ENCODE assay signal across 9 mouse cellular contexts in the genomic region with DNA sequence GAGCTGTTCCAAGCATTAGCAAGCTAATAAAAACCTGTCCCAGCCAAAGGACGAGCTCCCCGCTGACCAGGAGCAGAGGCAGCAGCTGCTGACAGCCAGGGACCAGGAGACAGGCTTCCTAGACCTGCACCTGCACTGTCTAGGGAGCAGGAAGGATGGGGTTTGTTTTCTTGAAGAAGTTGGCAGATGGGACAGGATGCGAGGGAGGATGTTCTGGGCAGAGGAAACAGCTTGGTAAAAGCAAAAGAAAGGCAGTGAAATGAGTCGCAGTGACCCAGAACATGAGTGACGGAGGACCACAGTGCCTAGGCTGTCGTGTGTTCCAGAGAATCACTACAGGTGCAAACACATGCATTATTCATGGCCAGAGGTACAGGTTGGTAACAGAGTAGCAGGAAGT. TPM values are rescaled to one million over a fixed set of nuclear protein-coding genes. Genes with fewer than 3 reads are reported as not detected.
DNase-seq lines count a peak whose midpoint lies in the region; ATAC-seq and TF ChIP-seq lines count a peak whose summit lies in the region.
"Had no signal": no experiment of that assay in that cellular context is flagged by ENCODE, and none has a peak within 500 bp of the region (broad histone marks: within the 10 kb centered on the region; RNA-seq: fewer than 3 reads in every experiment).

No protein-coding gene starts in this region.

- no peaks in the 10 kb centered on the region for H3K27me3 ChIP-seq in hindbrain, embryonic 13.5 days
- no peaks in the 10 kb centered on the region for H3K27me3 ChIP-seq in hindbrain, embryonic 10.5 days (ENCODE audit: insufficient read depth, poor library complexity, severe bottlenecking)
- H3K27me3 ChIP-seq in lung, postnatal 0 days (replicated peaks; ENCODE audit: insufficient read depth, low read length) = no peaks in the 10 kb centered on the region
- no peaks in the 10 kb centered on the region for H3K27me3 ChIP-seq in limb, embryonic 10.5 days (ENCODE audit: low read depth, poor library complexity, severe bottlenecking)
- H3K27me3 ChIP-seq: limb, embryonic 12.5 days had no signal

- no peak for DNase-seq in hindbrain, embryonic 10.5 days (ENCODE audit: low spot score)
- peak; percentile 39 for DNase-seq in CD4-positive helper T cell, adult 2 months (ENCODE audit: low read depth, low spot score)
- peak; percentile 40 for DNase-seq in lung, postnatal 0 days (ENCODE audit: low spot score)
- DNase-seq in limb, embryonic 10.5 days (ENCODE audit: low spot score) = no peak
- no peak for DNase-seq in adipocyte (ENCODE audit: low spot score)

- peak overlapping the region; percentile 23; the same call in 1 of the 2 replicates for H3K27ac ChIP-seq in hindbrain, embryonic 13.5 days
- H3K27ac ChIP-seq in hindbrain, embryonic 10.5 days = no peak overlapping the region
- peak overlapping the region; percentile 58 for H3K27ac ChIP-seq in lung, postnatal 0 days (ENCODE audit: low read length)
- H3K27ac ChIP-seq in limb, embryonic 10.5 days = no peak overlapping the region
- H3K27ac ChIP-seq: limb, embryonic 12.5 days had no signal

- no peaks in the 10 kb centered on the region for H3K9me3 ChIP-seq in hindbrain, embryonic 13.5 days
- no peaks in the 10 kb centered on the region for H3K9me3 ChIP-seq in hindbrain, embryonic 10.5 days
- H3K9me3 ChIP-seq in lung, postnatal 0 days (ENCODE audit: low read length) = no peaks in the 10 kb centered on the region
- H3K9me3 ChIP-seq in limb, embryonic 10.5 days (replicated peaks) = no peaks in the 10 kb centered on the region
- H3K9me3 ChIP-seq: limb, embryonic 12.5 days had no signal

- no peak for ATAC-seq in hindbrain, embryonic 13.5 days (ENCODE audit: low FRiP score)
- peak; percentile 64 for ATAC-seq in activated CD4-positive, CD25-positive, alpha-beta regulatory T cell, adult 4 months
- ATAC-seq in lung, postnatal 0 days = peak; percentile 85
- ATAC-seq in erythroblast, adult 5-6 weeks (replicated peaks; ENCODE audit: low FRiP score, poor library complexity, severe bottlenecking) = no peak

- no peaks in the 10 kb centered on the region for H3K36me3 ChIP-seq in hindbrain, embryonic 13.5 days
- H3K36me3 ChIP-seq in hindbrain, embryonic 10.5 days = no peaks in the 10 kb centered on the region
- no peaks in the 10 kb centered on the region for H3K36me3 ChIP-seq in lung, postnatal 0 days (ENCODE audit: insufficient read depth, low read length)
- H3K36me3 ChIP-seq in limb, embryonic 10.5 days = peaks cover 14% of the 10 kb centered on the region

- H3K4me1 ChIP-seq in hindbrain, embryonic 13.5 days (replicated peaks) = peaks cover 3% of the 10 kb centered on the region; the same call in 1 of the 2 replicates
- peaks cover 32% of the 10 kb centered on the region for H3K4me1 ChIP-seq in hindbrain, embryonic 10.5 days (replicated peaks)
- H3K4me1 ChIP-seq in lung, postnatal 0 days (ENCODE audit: insufficient read depth, low read depth, low read length) = no peaks in the 10 kb centered on the region
- H3K4me1 ChIP-seq in limb, embryonic 10.5 days = peaks cover 73% of the 10 kb centered on the region

- H3K4me3 ChIP-seq in hindbrain, embryonic 13.5 days = no peak overlapping the region
- no peak overlapping the region for H3K4me3 ChIP-seq in hindbrain, embryonic 10.5 days
- no peak overlapping the region for H3K4me3 ChIP-seq in lung, postnatal 0 days (ENCODE audit: low read depth, low read length)
- H3K4me3 ChIP-seq in limb, embryonic 10.5 days = no peak overlapping the region
- H3K4me3 ChIP-seq: limb, embryonic 12.5 days had no signal

- no peak overlapping the region for H3K4me2 ChIP-seq in hindbrain, embryonic 13.5 days
- no peak overlapping the region for H3K4me2 ChIP-seq in lung, postnatal 0 days (replicated peaks; ENCODE audit: low read depth, low read length)
- H3K4me2 ChIP-seq: limb, embryonic 12.5 days had no signal

- no peak for TF ChIP-seq EP300 in lung, postnatal 0 days (IDR thresholded peaks at IDR 0.05)

- H3K9ac ChIP-seq in hindbrain, embryonic 13.5 days = no peak overlapping the region
- H3K9ac ChIP-seq in lung, postnatal 0 days (replicated peaks; ENCODE audit: low read depth) = no peak overlapping the region
- H3K9ac ChIP-seq: limb, embryonic 12.5 days had no signal

- WGBS in hindbrain, embryonic 13.5 days = 48% methylated on average over 6 of the region's 6 CpGs
- WGBS in hindbrain, embryonic 10.5 days = 52% methylated on average over 6 of the region's 6 CpGs
- WGBS in lung, postnatal 0 days = 52% methylated on average over 6 of the region's 6 CpGs
- WGBS in limb, embryonic 10.5 days = 53% methylated on average over 6 of the region's 6 CpGs

- TF ChIP-seq CTCF in lung, postnatal 0 days (IDR thresholded peaks at IDR 0.05) = no peak

RNA-seq across cellular contexts. Expression of a gene that starts 27.7 kb away (rescaled TPM):
- 9.7 and 9.9 TPM in 2 replicates for polyA plus RNA-seq in hindbrain, embryonic 13.5 days (2015; fragmentation: Nextera tagmentation; extraction: Ambion mirVana)
- polyA plus RNA-seq in hindbrain, embryonic 10.5 days (2016; fragmentation: Nextera tagmentation; extraction: Ambion mirVana) = 16.8 and 19.5 TPM in 2 replicates
- 10 to 100 TPM; 14.2 to 19.3 TPM for polyA plus RNA-seq in activated CD4-positive, CD25-positive, alpha-beta regulatory T cell, adult 4 months (2017; shearing (Covaris generic))
- 25.5 and 27.9 TPM in 2 replicates for polyA plus RNA-seq in lung, postnatal 0 days (2015; fragmentation: Nextera tagmentation; extraction: Ambion mirVana)
- polyA plus RNA-seq in limb, embryonic 10.5 days (2016; fragmentation: Nextera tagmentation; extraction: Ambion mirVana) = 47.9 and 55.6 TPM in 2 replicates
- total RNA-seq in erythroblast, adult 5-6 weeks (2015; ENCODE audit: low replicate concordance) = 0.19 and 1.3 TPM in 2 replicates
- 0.60 and 1.5 TPM in 2 replicates for total RNA-seq in erythroblast, adult 5-6 weeks (2017; ENCODE audit: low replicate concordance)

Comparison
In these comparisons a context has a peak if more than half of its experiments do, and no peak if none do; other contexts are left out.
1. H3K27ac ChIP-seq: peak in hindbrain, embryonic 13.5 days (single experiment) and lung, postnatal 0 days (single experiment); none in hindbrain, embryonic 10.5 days (single experiment) and limb, embryonic 10.5 days (single experiment).
2. ATAC-seq: peak in activated CD4-positive, CD25-positive, alpha-beta regulatory T cell, adult 4 months (single experiment) and lung, postnatal 0 days (single experiment); none in hindbrain, embryonic 13.5 days (single experiment) and erythroblast, adult 5-6 weeks (single experiment).
3. DNase-seq: peak in CD4-positive helper T cell, adult 2 months (single experiment) and lung, postnatal 0 days (single experiment); none in hindbrain, embryonic 10.5 days (single experiment), limb, embryonic 10.5 days (single experiment) and adipocyte (single experiment).